Mouse (Mus musculus) lung, embryonic 16.5 days (tissue): ENCODE results near the gene Itih2. TPM values are rescaled to one million over a fixed set of nuclear protein-coding genes. Genes with fewer than 3 reads are reported as not detected.
A peak's percentile ranks its signal among the peaks of the same experiment; 100 is the strongest.

Experiments
- ATAC-seq: fragments of 200-750 bp; cut with Nextera tagmentation; 2 replicates; pipeline ENCODE4 v1.8.0; 2017; ENCODE audit warnings: low read depth, mild to moderate bottlenecking, moderate library complexity
- H3K27ac ChIP-seq: fragments of 300-500 bp; sonication (generic); 2 replicates; pipeline ENCODE4 v1.5.1; 2014; ENCODE audit warnings: mild to moderate bottlenecking, control low read depth, low read length
- H3K27me3 ChIP-seq: fragments of 300-500 bp; sonication (generic); 2 replicates; pipeline ENCODE4 v1.6.1; 2014; ENCODE audit warnings: low read depth, low read length, mixed read lengths; ENCODE audit not compliant: control insufficient read depth, insufficient read depth
- H3K36me3 ChIP-seq: fragments of 300-500 bp; sonication (generic); 2 replicates; pipeline ENCODE4 v1.6.1; 2014; ENCODE audit warnings: low read length; ENCODE audit not compliant: control insufficient read depth, insufficient read depth
- H3K4me1 ChIP-seq: fragments of 300-500 bp; sonication (generic); replicated peaks from 2 replicates; pipeline ENCODE4 v1.6.1; 2014; ENCODE audit warnings: low read length, mixed read lengths; ENCODE audit not compliant: control insufficient read depth, insufficient read depth
- H3K4me2 ChIP-seq: fragments of 300-500 bp; sonication (generic); 2 replicates; pipeline ENCODE4 v1.6.1; 2014; ENCODE audit warnings: low read depth, low read length, control low read depth
- H3K4me3 ChIP-seq: fragments of 300-500 bp; sonication (generic); 2 replicates; pipeline ENCODE4 v1.5.1; 2014; ENCODE audit warnings: mild to moderate bottlenecking, low read length, control low read depth
- H3K9ac ChIP-seq: fragments of 300-500 bp; sonication (generic); 2 replicates; pipeline ENCODE4 v1.6.1; 2014; ENCODE audit warnings: low read length, control low read depth
- H3K9me3 ChIP-seq: fragments of 300-500 bp; sonication (generic); 2 replicates; pipeline ENCODE4 v1.6.1; 2016; ENCODE audit warnings: low read length; ENCODE audit not compliant: control insufficient read depth
- WGBS: fragments of 180-500 bp; shearing (Covaris S2); extraction: QIAGEN DNeasy Blood & Tissue Kit; methylation state at CpG from one replicate; pipeline ENCODE4 v1.1.7; 2014; 5-methylcytosine and 5-hydroxymethylcytosine counted together
- polyA plus RNA-seq: library from polyadenylated mRNA; unstranded; fragments of >200 nt; fragmentation: Nextera tagmentation; extraction: Ambion mirVana; gene quantifications from 2 replicates; pipeline ENCODE4 v1.2.1, GENCODE M21; 2015

Gene Itih2
- polyA plus RNA-seq, 1 experiment from 2014 or later, result 3.9 TPM

GRCm38 (mm10) chr2:10094327-10095100 lies 36.7 kb downstream of the Itih2 start:
- H3K4me2 ChIP-seq, result no peak overlapping the region
- no peaks in the 10 kb centered on the region for H3K9me3 ChIP-seq
- 66% methylated on average over 14 of the region's 14 CpGs for WGBS
- no peaks in the 10 kb centered on the region for H3K27me3 ChIP-seq
- H3K4me3 ChIP-seq, result no peak overlapping the region
- H3K4me1 ChIP-seq, result no peaks in the 10 kb centered on the region
- peaks cover 27% of the 10 kb centered on the region for H3K36me3 ChIP-seq
- H3K9ac ChIP-seq, result no peak overlapping the region
- no peak overlapping the region for H3K27ac ChIP-seq
- ATAC-seq, result no peak

GRCm38 (mm10) chr2:10087256-10087850 lies 43.8 kb downstream of the Itih2 start:
- Histone ChIP-seq H3K27ac (no peak overlapping the region), H3K4me3 (no peak overlapping the region), H3K36me3 (peaks cover 30% of the 10 kb centered on the region), H3K4me2 (no peak overlapping the region), H3K4me1 (no peaks in the 10 kb centered on the region), H3K27me3 (no peaks in the 10 kb centered on the region), H3K9me3 (no peaks in the 10 kb centered on the region), H3K9ac (no peak overlapping the region)
- no peak for ATAC-seq
- WGBS, result 84% methylated on average over 8 of the region's 8 CpGs

GRCm38 (mm10) chr2:10082737-10083136 lies 48.5 kb downstream of the Itih2 start:
- H3K9ac ChIP-seq, result no peak overlapping the region

GRCm38 (mm10) chr2:10081453-10082080 lies 49.6 kb downstream of the Itih2 start:
- H3K27ac ChIP-seq, result no peak overlapping the region
- 71% methylated on average over 5 of the region's 5 CpGs for WGBS
- H3K4me3 ChIP-seq, result peak overlapping the region; percentile 66
- peaks cover 24% of the 10 kb centered on the region for H3K4me1 ChIP-seq
- no peaks in the 10 kb centered on the region for H3K9me3 ChIP-seq
- no peaks in the 10 kb centered on the region for H3K27me3 ChIP-seq
- peak overlapping the region; percentile 85 for H3K4me2 ChIP-seq
- peak overlapping the region; percentile 51 for H3K9ac ChIP-seq
- no peak for ATAC-seq
- H3K36me3 ChIP-seq, result no peaks in the 10 kb centered on the region; the same call in 1 of the 2 replicates

More at GRCm38 (mm10) chr2:10082737-10083136, 48.5 kb downstream of the Itih2 start:
- ATAC-seq, result no peak
- Histone ChIP-seq H3K9me3 (no peaks in the 10 kb centered on the region), H3K4me3 (no peak overlapping the region), H3K27me3 (no peaks in the 10 kb centered on the region), H3K36me3 (peaks cover 8% of the 10 kb centered on the region), H3K4me1 (peaks cover 21% of the 10 kb centered on the region), H3K27ac (no peak overlapping the region), H3K4me2 (no peak overlapping the region)
- WGBS, result 63% methylated on average over 1 of the region's 1 CpGs

- no peaks in the 10 kb centered on the region for H3K27me3 ChIP-seq
- no peaks in the 10 kb centered on the region for H3K36me3 ChIP-seq
- peak within 1 kb of the TSS; percentile 90 for H3K9ac ChIP-seq
- under 1% methylated on average over 61 of the region's 61 CpGs for WGBS
- H3K9me3 ChIP-seq, result no peaks in the 10 kb centered on the region
- H3K27ac ChIP-seq, result peak within 1 kb of the TSS; percentile 75
- peak; percentile 98 for ATAC-seq
- H3K4me2 ChIP-seq, result peak within 1 kb of the TSS; percentile 85
- peaks cover 24% of the 10 kb centered on the region for H3K4me1 ChIP-seq
- H3K4me3 ChIP-seq, result peak within 1 kb of the TSS; percentile 66
These were observed 50.7 kb downstream of the Itih2 start, which contains the start of the genes Atp5c1 and Kin for GRCm38 (mm10) chr2:10080310-10081010. Atp5c1 (minus strand) TSS chr2:10080510. Kin (plus strand) TSS chr2:10080593.

GRCm38 (mm10) chr2:10079745-10080309 lies 51.4 kb downstream of the Itih2 start:
- Histone ChIP-seq H3K9ac (peak overlapping the region; percentile 90), H3K27ac (peak overlapping the region; percentile 75), H3K36me3 (no peaks in the 10 kb centered on the region), H3K4me3 (peak overlapping the region; percentile 66), H3K4me1 (peaks cover 24% of the 10 kb centered on the region), H3K27me3 (no peaks in the 10 kb centered on the region), H3K4me2 (peak overlapping the region; percentile 62), H3K9me3 (no peaks in the 10 kb centered on the region)
- peak; percentile 3; the same call in 1 of the 2 replicates for ATAC-seq
- under 1% methylated on average over 28 of the region's 28 CpGs for WGBS

GRCm38 (mm10) chr2:10076675-10077074 lies 54.5 kb downstream of the Itih2 start:
- H3K4me2 ChIP-seq, result no peak overlapping the region
- H3K27me3 ChIP-seq, result no peaks in the 10 kb centered on the region
- no peaks in the 10 kb centered on the region for H3K36me3 ChIP-seq
- H3K9ac ChIP-seq, result no peak overlapping the region
- peaks cover 23% of the 10 kb centered on the region for H3K4me1 ChIP-seq
- H3K4me3 ChIP-seq, result no peak overlapping the region
- no peak overlapping the region for H3K27ac ChIP-seq
- no peaks in the 10 kb centered on the region for H3K9me3 ChIP-seq
- no peak for ATAC-seq
- WGBS, result 66% methylated on average over 8 of the region's 8 CpGs

GRCm38 (mm10) chr2:10074470-10074869 lies 56.7 kb downstream of the Itih2 start:
- H3K9me3 ChIP-seq, result no peaks in the 10 kb centered on the region
- no peak for ATAC-seq
- no peaks in the 10 kb centered on the region for H3K27me3 ChIP-seq
- no peaks in the 10 kb centered on the region for H3K36me3 ChIP-seq
- peaks cover 17% of the 10 kb centered on the region for H3K4me1 ChIP-seq
- 62% methylated on average over 7 of the region's 7 CpGs for WGBS
- no peak overlapping the region for H3K9ac ChIP-seq
- no peak overlapping the region for H3K4me2 ChIP-seq
- H3K27ac ChIP-seq, result no peak overlapping the region
- no peak overlapping the region for H3K4me3 ChIP-seq
